ENCODE assay signal across 9 mouse cellular contexts in the genomic region with DNA sequence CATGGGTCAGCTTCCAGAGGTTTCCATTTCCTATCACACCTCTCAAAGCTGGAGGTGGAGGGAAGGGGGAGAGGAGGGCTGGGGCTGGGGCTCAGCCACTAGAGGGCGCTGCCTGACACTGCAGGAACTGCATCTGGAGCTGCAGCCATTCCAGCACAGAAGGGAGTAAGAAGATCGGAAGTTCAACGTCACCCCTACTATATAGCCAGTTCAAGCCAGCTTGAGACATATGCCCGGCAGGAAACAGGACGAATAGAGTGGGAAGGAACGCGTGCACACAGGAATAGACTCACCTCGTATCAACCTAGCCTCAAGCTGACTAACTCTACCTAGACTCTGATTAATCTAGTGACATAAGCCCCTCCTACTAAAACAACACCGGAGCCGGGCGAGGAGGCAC. TPM values are rescaled to one million over a fixed set of nuclear protein-coding genes. Genes with fewer than 3 reads are reported as not detected.
A peak's percentile ranks its signal among the peaks of the same experiment; 100 is the strongest.
DNase-seq lines count a peak whose midpoint lies in the region; ATAC-seq and TF ChIP-seq lines count a peak whose summit lies in the region.
"Had no signal": no experiment of that assay in that cellular context is flagged by ENCODE, and none has a peak within 500 bp of the region (broad histone marks: within the 10 kb centered on the region; RNA-seq: fewer than 3 reads in every experiment).

No protein-coding gene starts in this region.

- H3K36me3 ChIP-seq in E14TG2a.4 (ENCODE audit: insufficient read depth, low read length): no peaks in the 10 kb centered on the region
- H3K36me3 ChIP-seq in liver, embryonic 16.5 days (ENCODE audit: control insufficient read depth, insufficient read depth): no peaks in the 10 kb centered on the region
- H3K36me3 ChIP-seq: hindbrain, embryonic 15.5 days had no signal

- H3K4me2 ChIP-seq in liver, embryonic 16.5 days (ENCODE audit: low read depth, low read length): no peak overlapping the region
- H3K4me2 ChIP-seq: hindbrain, embryonic 15.5 days had no signal

- H3K27me3 ChIP-seq in E14TG2a.4 (ENCODE audit: insufficient read depth, low read length): peaks cover 5% of the 10 kb centered on the region; the same call in 1 of the 2 replicates
- H3K27me3 ChIP-seq in liver, embryonic 16.5 days (ENCODE audit: control insufficient read depth, insufficient read depth, low read depth, low read length): no peaks in the 10 kb centered on the region
- H3K27me3 ChIP-seq: hindbrain, embryonic 15.5 days had no signal

- no peak overlapping the region for H3K9ac ChIP-seq in liver, embryonic 16.5 days (ENCODE audit: low read depth, low read length)
- H3K9ac ChIP-seq: hindbrain, embryonic 15.5 days had no signal

- no peak overlapping the region for H3K27ac ChIP-seq in liver, embryonic 16.5 days (ENCODE audit: low read length)
- H3K27ac ChIP-seq: hindbrain, embryonic 15.5 days had no signal

- peak; percentile 92 for TF ChIP-seq CTCF in E14TG2a.4 (conservative IDR thresholded peaks at IDR 0.05; ENCODE audit: low read length)

- 0 out of 2 replicates have a peak overlapping the region, but pooled peaks have one; percentile 5 for H3K4me3 ChIP-seq in E14TG2a.4 (replicated peaks; ENCODE audit: low read length)
- H3K4me3 ChIP-seq in liver, embryonic 16.5 days (ENCODE audit: low read depth, low read length): no peak overlapping the region
- H3K4me3 ChIP-seq: hindbrain, embryonic 15.5 days had no signal

- H3K9me3 ChIP-seq in E14TG2a.4 (ENCODE audit: low read length): no peaks in the 10 kb centered on the region
- H3K9me3 ChIP-seq in liver, embryonic 16.5 days (replicated peaks; ENCODE audit: control insufficient read depth, low read length): no peaks in the 10 kb centered on the region
- H3K9me3 ChIP-seq: hindbrain, embryonic 15.5 days had no signal

- H3K4me1 ChIP-seq in E14TG2a.4 (replicated peaks; ENCODE audit: low read depth, low read length): peaks cover 59% of the 10 kb centered on the region
- H3K4me1 ChIP-seq in liver, embryonic 16.5 days (ENCODE audit: control insufficient read depth, low read depth, low read length): no peaks in the 10 kb centered on the region; the same call in 1 of the 2 replicates

- peak; percentile 52 for DNase-seq in 3134 (ENCODE audit: extremely low read depth, insufficient read length, low spot score)
- peak; percentile 25 for DNase-seq in c-Kit-negative CD71-positive TER-119-positive erythroid progenitor cells, embryonic 14.5 days (ENCODE audit: low read depth, low spot score)
- peak; percentile 59 for DNase-seq in gastrocnemius, postnatal 25 days
- peak; percentile 81 for DNase-seq in kidney, adult 9 months
- peak; percentile 56 to 65 for DNase-seq in right cerebral cortex, adult 2 months (ENCODE audit: low spot score in 2 of 2)
- peak; percentile 49 for DNase-seq in urinary bladder, postnatal 10 days (ENCODE audit: low spot score)

- 15% methylated on average over 11 of the region's 11 CpGs for WGBS in liver, embryonic 16.5 days (ENCODE audit: insufficient replicate concordance)

- ATAC-seq in liver, embryonic 16.5 days (ENCODE audit: low read depth): peak; percentile 45; the same call in 1 of the 2 replicates

RNA-seq across cellular contexts. Expression of gene Vsig10, which starts 11.2 kb away (rescaled TPM):
- 1 to 10 TPM; 5.0 to 5.5 TPM for total RNA-seq in gastrocnemius, postnatal 25 days (2021)
- polyA plus RNA-seq in liver, embryonic 16.5 days (2015; fragmentation: Nextera tagmentation; extraction: Ambion mirVana): 1.5 and 1.8 TPM in 2 replicates

RNA-seq across cellular contexts. Expression of gene Pebp1, which starts 20.3 kb away (rescaled TPM):
- total RNA-seq in gastrocnemius, postnatal 25 days (2021): 100 to 1,000 TPM; 289 to 323 TPM
- 174 and 183 TPM in 2 replicates for polyA plus RNA-seq in liver, embryonic 16.5 days (2015; fragmentation: Nextera tagmentation; extraction: Ambion mirVana)

RNA-seq across cellular contexts. Expression of gene Wsb2, which starts 49.4 kb away (rescaled TPM):
- 10 to 100 TPM; 75.4 to 83.4 TPM for total RNA-seq in gastrocnemius, postnatal 25 days (2021)
- 16.8 and 20.5 TPM in 2 replicates for polyA plus RNA-seq in liver, embryonic 16.5 days (2015; fragmentation: Nextera tagmentation; extraction: Ambion mirVana)

Comparison
In these comparisons a context has a peak if more than half of its experiments do, and no peak if none do; other contexts are left out.
1. DNase-seq: peak in every context shown above with its lines; median percentile 81 in kidney, adult 9 months; 60 in right cerebral cortex, adult 2 months; 59 in gastrocnemius, postnatal 25 days; 52 in 3134; 49 in urinary bladder, postnatal 10 days; 25 in c-Kit-negative CD71-positive TER-119-positive erythroid progenitor cells, embryonic 14.5 days.